Mouse (Mus musculus): ENCODE data around the gene Olfr871.
"Not testable (repeated sequence)": the region's sequence is repeated elsewhere in the genome, so short reads cannot be mapped to it uniquely, and the experiment has no call there.

The Olfr871 gene

DNA sequence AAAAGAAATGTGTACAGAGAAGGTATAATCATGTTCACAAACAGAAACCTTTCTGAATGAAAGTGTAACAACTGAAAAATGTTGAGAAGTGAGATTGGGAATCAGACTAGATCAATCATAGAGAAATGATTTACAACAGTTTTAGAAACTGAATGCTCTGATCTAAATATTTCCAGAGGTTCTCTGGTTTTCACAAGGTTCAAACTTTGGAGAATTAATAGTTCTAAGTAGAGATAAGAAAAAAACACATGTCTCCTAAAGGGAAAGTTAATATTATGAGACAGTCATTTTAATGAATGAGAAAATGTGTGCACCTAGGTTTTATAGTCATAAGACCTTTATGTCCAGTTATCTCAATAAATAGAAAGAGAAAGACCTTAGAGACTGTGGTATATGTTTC is at the start of gene Olfr871:
Gene Olfr871 (plus strand): TSS at position 301 of the 400 bp plus-strand sequence.
- no peak for DNase-seq (ENCODE audit: low spot score in 2 of 2)

DNA sequence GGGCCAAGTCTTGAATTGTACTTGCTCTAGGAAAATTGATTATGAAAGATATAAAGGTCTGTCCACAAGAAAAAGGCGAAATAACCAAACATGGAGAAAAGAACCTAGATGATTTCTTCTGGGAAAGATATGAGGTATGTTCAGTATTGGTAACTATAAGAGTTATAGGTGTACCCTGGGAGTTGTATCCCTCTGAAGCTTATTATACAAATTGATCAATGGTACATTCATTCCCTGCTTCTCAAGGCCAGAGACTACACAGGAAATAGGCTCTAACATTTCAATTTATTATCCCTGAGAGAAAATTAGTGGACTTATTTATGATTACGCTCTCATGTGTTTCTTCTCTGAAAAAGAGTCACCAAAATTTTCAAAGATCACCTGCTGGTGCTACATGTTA is 38.0 kb upstream of the Olfr871 start, which contains the start of gene Olfr870:
Gene Olfr870 (minus strand): TSS at position 101 of the 400 bp plus-strand sequence.
- no peak for DNase-seq (ENCODE audit: low spot score in 2 of 2)

DNA sequence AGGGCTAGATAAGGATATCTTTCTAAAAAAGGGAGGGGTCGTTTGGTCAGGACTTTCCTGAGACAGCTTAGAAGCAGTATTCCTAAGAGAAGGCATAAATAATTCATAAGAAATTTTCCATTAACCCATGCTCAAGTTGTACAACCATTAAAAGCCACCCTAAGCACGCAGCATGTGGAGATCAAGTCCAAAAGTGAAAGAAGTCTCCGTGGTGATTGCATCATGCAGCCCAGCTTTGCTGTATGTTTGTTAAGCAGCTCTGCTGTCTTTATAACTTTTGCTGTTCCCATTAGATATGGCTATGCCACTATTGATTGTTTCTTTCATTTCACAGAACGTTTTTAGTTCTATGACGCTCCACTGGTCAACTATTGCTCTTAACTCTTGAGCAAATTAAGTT is 32.5 kb upstream of the Olfr871 start:
- DNase-seq (ENCODE audit: low spot score in 2 of 2), result no peak

DNA sequence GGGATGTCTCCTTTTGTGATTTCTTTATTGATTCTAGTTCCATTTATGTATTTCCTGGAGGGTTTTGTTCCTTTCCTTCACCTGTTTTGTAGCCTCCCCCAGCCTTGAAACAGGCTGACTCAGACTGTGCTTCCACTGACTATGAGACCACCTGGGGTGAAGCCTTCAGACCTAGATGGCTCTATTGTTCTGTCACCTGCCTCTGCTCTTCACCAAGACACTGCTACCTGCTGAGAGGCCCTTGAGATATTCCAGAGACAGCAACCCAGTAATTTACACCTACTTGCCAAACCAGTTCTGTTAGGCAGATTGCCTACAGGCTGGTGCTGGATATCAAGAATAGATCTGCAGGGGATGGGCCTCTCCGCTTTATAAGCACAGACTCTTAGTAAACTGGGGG is 9.9 kb upstream of the Olfr871 start:
- DNase-seq (ENCODE audit: low spot score in 2 of 2), result no peak

DNA sequence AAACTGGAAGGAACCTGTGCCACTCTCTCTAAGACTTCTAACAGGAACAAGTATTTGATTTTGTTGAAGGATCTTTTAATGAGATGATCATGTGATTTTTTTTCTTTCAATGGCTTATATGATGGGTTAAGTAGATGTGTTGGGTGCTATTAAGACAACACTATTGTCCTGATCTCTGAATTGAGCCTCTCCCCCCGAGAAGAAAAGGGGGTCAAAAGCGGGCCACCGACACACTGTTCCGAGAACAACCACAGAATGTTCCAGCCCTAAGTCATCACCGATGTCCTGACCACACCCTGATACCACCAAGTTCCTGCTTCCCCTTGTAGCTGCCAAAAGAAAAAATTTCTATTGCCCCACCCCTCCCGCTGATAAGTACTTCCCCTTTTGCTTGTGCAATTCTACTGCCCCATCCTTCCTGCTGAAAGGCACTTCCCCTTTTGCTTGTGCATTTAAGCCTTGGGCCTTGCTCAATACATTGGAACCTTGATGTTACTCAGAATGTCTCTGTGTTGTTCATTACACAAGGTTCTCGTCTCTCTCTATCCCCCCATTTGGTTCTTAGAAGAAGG is 8.5 kb upstream of the Olfr871 start:
- not testable (repeated sequence) for DNase-seq (ENCODE audit: low spot score in 2 of 2)

DNA sequence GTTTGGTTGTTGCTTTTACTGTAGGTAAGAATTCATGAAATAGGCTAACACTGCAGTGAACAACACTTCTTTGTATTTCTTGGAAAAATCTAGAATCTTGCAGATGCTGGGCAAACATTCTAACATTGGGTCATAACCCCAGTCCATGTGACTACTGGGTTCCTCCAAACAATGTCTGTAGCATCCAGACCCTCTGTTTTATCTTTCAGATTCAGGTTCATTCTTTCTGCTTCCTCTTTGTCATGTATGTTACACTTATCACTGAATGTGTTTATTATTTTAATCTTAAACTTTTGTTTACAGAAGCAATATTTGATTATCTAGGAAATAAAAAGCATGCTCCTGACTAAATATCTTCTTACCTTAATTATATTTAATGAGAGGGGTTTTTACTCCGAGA is 1.2 kb upstream of the Olfr871 start:
- DNase-seq (ENCODE audit: low spot score in 2 of 2), result no peak

DNA sequence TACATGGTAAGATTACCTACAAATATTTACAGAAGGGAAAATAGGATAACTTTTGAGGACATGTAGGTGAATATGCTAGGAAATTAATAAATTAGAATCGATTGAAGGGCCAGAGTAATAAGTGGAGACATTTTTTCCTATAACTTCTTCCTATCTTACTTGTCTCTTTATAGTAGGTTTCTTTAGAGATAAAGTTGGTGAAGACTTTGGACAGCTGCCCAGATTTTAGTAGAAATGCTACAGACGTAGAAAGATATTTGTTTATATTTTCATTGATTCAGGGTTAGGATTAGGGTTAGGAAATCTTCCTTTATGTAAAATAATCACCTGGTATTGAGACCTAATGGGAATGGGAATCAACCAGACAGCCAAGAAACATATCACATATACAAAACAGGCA is 530 bp upstream of the Olfr871 start:
- no peak for DNase-seq (ENCODE audit: low spot score in 2 of 2)

DNA sequence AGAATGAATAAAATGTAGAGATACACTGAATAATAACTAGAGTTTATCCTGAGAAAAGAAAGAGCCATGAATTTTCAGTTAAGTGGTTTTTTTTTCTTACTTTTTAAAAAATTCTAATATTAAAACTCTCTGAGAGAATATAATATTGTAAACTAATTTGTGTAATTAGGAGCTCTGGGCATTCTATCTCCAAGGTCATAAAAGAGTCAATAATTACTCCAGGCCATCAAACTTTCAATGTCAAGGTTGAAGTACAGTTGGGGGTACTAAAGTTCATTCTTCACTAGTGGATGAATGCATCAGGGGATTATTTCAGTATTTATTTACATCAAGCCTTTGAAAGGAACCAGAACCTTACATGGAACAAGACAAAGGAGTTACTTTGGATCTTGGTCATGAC is 24.8 kb downstream of the Olfr871 start, which contains the start of gene Olfr872:
Gene Olfr872 (plus strand): TSS at position 301 of the 400 bp plus-strand sequence.
- no peak for DNase-seq (ENCODE audit: low spot score in 2 of 2)

DNA sequence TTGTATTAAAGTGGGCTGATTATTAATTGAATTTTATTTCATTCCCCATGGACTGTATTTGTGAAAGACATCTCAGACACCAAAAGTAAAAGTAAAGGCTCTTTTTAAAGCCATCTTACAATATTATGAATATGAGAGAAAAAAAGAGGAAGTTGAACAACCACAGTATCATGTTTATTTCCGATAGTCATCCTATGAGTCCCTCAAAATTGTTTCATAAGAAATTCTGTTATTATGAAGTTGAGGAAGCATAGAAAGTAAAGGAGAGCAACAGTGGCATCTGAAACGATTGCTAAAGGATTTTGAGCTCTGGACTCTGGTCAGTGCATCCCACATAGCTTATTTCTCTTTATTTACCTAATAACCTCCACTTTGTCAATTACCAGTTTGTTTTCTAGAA is 25.4 kb downstream of the Olfr871 start:
- no peak for DNase-seq (ENCODE audit: low spot score in 2 of 2)
